Mouse (Mus musculus) regulatory T cell (primary cell): ENCODE measurements around the gene Tbc1d15.
"Not testable (repeated sequence)": the region's sequence is repeated elsewhere in the genome, so short reads cannot be mapped to it uniquely, and the experiment has no call there.

Experiments
- in situ Hi-C: fragments of 300-600 bp; cut with MboI, MseI; formaldehyde crosslinking; loops from one replicate; pipeline ENCODE4 v1.15.1; 2025; ENCODE audit warnings: high pct_unique_total_duplicates

Gene Tbc1d15

GRCm38 (mm10) chr10:115245488-115245887, 5.8 kb downstream of the Tbc1d15 start:
- in situ Hi-C loops = no loop called here

GRCm38 (mm10) chr10:115241082-115241595, 10.1 kb downstream of the Tbc1d15 start:
- in situ Hi-C loops = no loop called here

GRCm38 (mm10) chr10:115237931-115238330, 13.3 kb downstream of the Tbc1d15 start:
- in situ Hi-C loops = loop anchor here (5.0 kb wide), 1 partner anchor 74 kb away; no protein-coding TSS in a partner anchor

GRCm38 (mm10) chr10:115236733-115237132, 14.5 kb downstream of the Tbc1d15 start:
- in situ Hi-C loops = loop anchor here (5.0 kb wide), 1 partner anchor 76 kb away; no protein-coding TSS in a partner anchor

GRCm38 (mm10) chr10:115235501-115235900, 15.8 kb downstream of the Tbc1d15 start:
- in situ Hi-C loops = loop anchor here (5.0 kb wide), 1 partner anchor 77 kb away; no protein-coding TSS in a partner anchor

GRCm38 (mm10) chr10:115233798-115234197, 17.5 kb downstream of the Tbc1d15 start:
- in situ Hi-C loops = no loop called here

- in situ Hi-C loops = no loop called here
Observed at GRCm38 (mm10) chr10:115232513-115232912, 18.8 kb downstream of the Tbc1d15 start.

GRCm38 (mm10) chr10:115229023-115229422, 22.2 kb downstream of the Tbc1d15 start:
- in situ Hi-C loops = loop anchor here (10.0 kb wide), 1 partner anchor 1136 kb away; no protein-coding TSS in a partner anchor

- in situ Hi-C loops = loop anchor here (10.0 kb wide), 1 partner anchor 1138 kb away; no protein-coding TSS in a partner anchor
Observed at GRCm38 (mm10) chr10:115226586-115226985, 24.7 kb downstream of the Tbc1d15 start.

- in situ Hi-C loops = loop anchor here (10.0 kb wide), 1 partner anchor 1141 kb away; no protein-coding TSS in a partner anchor
Observed at GRCm38 (mm10) chr10:115223845-115224244, 27.4 kb downstream of the Tbc1d15 start.

GRCm38 (mm10) chr10:115212916-115213580, 38.2 kb downstream of the Tbc1d15 start:
- in situ Hi-C loops = no loop called here

GRCm38 (mm10) chr10:115205825-115206224, 45.4 kb downstream of the Tbc1d15 start:
- in situ Hi-C loops = no loop called here

- in situ Hi-C loops = no loop called here
Observed at GRCm38 (mm10) chr10:115205284-115205683, 46.0 kb downstream of the Tbc1d15 start.

- in situ Hi-C loops = no loop called here
Observed at GRCm38 (mm10) chr10:115191214-115191613, 60.1 kb downstream of the Tbc1d15 start.

- in situ Hi-C loops = no loop called here
Observed at GRCm38 (mm10) chr10:115187390-115187789, 63.9 kb downstream of the Tbc1d15 start.

GRCm38 (mm10) chr10:115184697-115185096, 66.6 kb downstream of the Tbc1d15 start, which contains the start of gene Tph2:
Gene Tph2 (minus strand): TSS chr10:115185022.
- in situ Hi-C loops = no loop called here

- in situ Hi-C loops = no loop called here
Observed at GRCm38 (mm10) chr10:115181034-115181433, 70.2 kb downstream of the Tbc1d15 start.

GRCm38 (mm10) chr10:115178019-115178418, 73.2 kb downstream of the Tbc1d15 start:
- in situ Hi-C loops = not testable (repeated sequence)

- in situ Hi-C loops = no loop called here
Observed at GRCm38 (mm10) chr10:115175591-115175991, 75.7 kb downstream of the Tbc1d15 start.

- in situ Hi-C loops = no loop called here
Observed at GRCm38 (mm10) chr10:115173336-115173735, 77.9 kb downstream of the Tbc1d15 start.

- in situ Hi-C loops = no loop called here
Observed at GRCm38 (mm10) chr10:115171351-115171818, 79.9 kb downstream of the Tbc1d15 start.

- in situ Hi-C loops = no loop called here
Observed at GRCm38 (mm10) chr10:115170496-115171350, 80.5 kb downstream of the Tbc1d15 start.
